Mouse (Mus musculus): ENCODE measurements at regions not wholly inside any gene's neighbourhood (a gene's known extent, or its start where the extent isn't known, plus 50 kb on each side); places are given as distances from the start of the nearest gene placed in this dataset.

DNA sequence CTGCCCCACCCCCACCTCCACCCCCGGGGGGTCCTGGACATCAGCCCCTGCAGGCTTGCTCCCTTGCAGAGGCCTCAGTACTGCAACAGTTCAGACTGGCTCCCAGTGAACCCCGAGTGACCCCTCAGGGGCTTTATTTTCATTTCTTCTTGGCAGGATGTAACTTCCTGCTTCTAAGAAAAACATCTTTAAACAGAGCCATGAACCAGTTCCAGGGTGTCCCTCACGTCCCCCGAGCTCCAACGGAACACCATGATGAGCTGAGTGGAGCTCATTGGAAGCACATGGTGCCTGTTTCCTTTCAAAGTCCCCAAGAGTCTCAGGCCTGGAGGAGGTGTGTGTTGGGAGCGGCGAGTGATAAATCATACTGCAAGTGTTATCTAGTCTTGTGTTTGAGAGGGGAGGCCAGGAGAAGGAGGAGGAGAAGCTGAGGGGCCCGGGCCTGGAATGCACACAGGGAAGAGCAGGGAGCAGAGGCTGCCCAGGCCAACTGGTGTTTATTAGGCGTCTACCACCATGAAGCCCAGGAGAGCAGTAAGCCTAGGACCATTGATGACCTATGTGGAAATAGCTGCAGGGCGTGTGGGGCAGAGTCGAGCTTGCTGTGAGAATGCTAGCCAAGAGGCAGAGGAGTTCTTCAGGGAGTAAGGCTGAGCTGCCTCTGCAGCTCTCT, 114.7 kb upstream of the Gdf10 start:
- H3K9ac ChIP-seq (ENCODE audit: low read length) = no peak overlapping the region
- no peak for ATAC-seq (replicated peaks; ENCODE audit: low FRiP score)
- no peaks in the 10 kb centered on the region for H3K36me3 ChIP-seq (ENCODE audit: control insufficient read depth, insufficient read depth, low read length)
- no peak overlapping the region for H3K4me2 ChIP-seq (ENCODE audit: low read depth, low read length, severe bottlenecking)
- H3K27me3 ChIP-seq (ENCODE audit: control insufficient read depth, insufficient read depth, low read length) = no peaks in the 10 kb centered on the region
- no peak overlapping the region for H3K4me3 ChIP-seq (ENCODE audit: low read depth, low read length)
- H3K4me1 ChIP-seq (replicated peaks; ENCODE audit: control insufficient read depth, insufficient read depth, low read length) = no peaks in the 10 kb centered on the region
- DNase-seq (ENCODE audit: low spot score) = peak; percentile 50
- no peaks in the 10 kb centered on the region for H3K9me3 ChIP-seq (ENCODE audit: control insufficient read depth, low read length)
- 72% methylated on average over 11 of the region's 11 CpGs for WGBS
- no peak overlapping the region for H3K27ac ChIP-seq (ENCODE audit: low read depth, low read length)

DNA sequence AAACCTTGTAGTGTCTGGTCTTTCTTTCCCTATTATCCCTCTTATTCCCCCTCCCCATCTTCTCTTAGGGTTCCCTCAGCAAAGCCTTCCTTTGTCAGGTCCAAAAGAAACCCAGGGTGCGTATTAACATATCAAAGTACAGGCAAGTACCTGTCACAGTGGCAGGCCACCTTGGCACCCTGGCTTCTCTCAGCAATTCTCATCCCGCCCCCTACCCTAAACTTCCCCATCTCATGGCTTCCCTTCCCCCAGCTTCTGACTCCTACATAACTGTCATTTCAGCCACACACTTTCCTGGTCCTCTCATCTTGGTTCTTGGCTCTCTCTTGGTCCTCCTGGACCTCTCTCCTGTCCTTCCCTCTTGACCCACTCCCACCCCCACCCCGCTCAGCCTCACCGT, 112.8 kb upstream of the Gdf10 start:
- Histone ChIP-seq H3K27me3 (ENCODE audit: control insufficient read depth, insufficient read depth, low read length) (no peaks in the 10 kb centered on the region), H3K27ac (ENCODE audit: low read depth, low read length) (no peak overlapping the region), H3K36me3 (ENCODE audit: control insufficient read depth, insufficient read depth, low read length) (no peaks in the 10 kb centered on the region), H3K9ac (ENCODE audit: low read length) (no peak overlapping the region), H3K9me3 (ENCODE audit: control insufficient read depth, low read length) (no peaks in the 10 kb centered on the region), H3K4me1 (replicated peaks; ENCODE audit: control insufficient read depth, insufficient read depth, low read length) (no peaks in the 10 kb centered on the region), H3K4me2 (ENCODE audit: low read depth, low read length, severe bottlenecking) (no peak overlapping the region), H3K4me3 (ENCODE audit: low read depth, low read length) (no peak overlapping the region)
- DNase-seq (ENCODE audit: low spot score) (no peak), ATAC-seq (replicated peaks; ENCODE audit: low FRiP score) (no peak)
- WGBS = 76% methylated on average over 4 of the region's 4 CpGs

DNA sequence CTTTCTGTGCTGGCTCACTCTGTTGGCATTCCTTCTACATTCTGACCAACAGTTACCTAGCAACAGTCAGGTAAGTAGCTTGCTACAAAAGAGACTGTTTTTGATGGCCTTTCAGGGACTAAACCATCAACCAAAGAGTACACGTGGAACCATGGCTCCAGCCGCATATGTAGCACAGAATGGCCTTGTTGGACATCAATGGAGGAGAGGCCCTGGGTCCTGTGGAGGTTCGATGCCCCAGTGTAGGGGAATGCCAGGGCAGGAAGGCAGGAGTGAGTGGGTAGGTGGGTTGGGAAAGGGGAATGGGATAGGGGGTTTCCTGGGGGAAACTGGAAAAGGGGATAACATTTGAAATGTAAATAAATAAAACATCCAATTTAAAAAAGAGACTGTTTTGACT, 112.1 kb upstream of the Gdf10 start:
- Histone ChIP-seq H3K9ac (ENCODE audit: low read length) (no peak overlapping the region), H3K36me3 (ENCODE audit: control insufficient read depth, insufficient read depth, low read length) (no peaks in the 10 kb centered on the region), H3K27ac (ENCODE audit: low read depth, low read length) (no peak overlapping the region), H3K4me3 (ENCODE audit: low read depth, low read length) (no peak overlapping the region), H3K9me3 (ENCODE audit: control insufficient read depth, low read length) (no peaks in the 10 kb centered on the region), H3K27me3 (ENCODE audit: control insufficient read depth, insufficient read depth, low read length) (no peaks in the 10 kb centered on the region), H3K4me1 (replicated peaks; ENCODE audit: control insufficient read depth, insufficient read depth, low read length) (no peaks in the 10 kb centered on the region), H3K4me2 (ENCODE audit: low read depth, low read length, severe bottlenecking) (no peak overlapping the region)
- 66% methylated on average over 3 of the region's 3 CpGs for WGBS
- ATAC-seq (replicated peaks; ENCODE audit: low FRiP score) = no peak
- DNase-seq (ENCODE audit: low spot score) = no peak

DNA sequence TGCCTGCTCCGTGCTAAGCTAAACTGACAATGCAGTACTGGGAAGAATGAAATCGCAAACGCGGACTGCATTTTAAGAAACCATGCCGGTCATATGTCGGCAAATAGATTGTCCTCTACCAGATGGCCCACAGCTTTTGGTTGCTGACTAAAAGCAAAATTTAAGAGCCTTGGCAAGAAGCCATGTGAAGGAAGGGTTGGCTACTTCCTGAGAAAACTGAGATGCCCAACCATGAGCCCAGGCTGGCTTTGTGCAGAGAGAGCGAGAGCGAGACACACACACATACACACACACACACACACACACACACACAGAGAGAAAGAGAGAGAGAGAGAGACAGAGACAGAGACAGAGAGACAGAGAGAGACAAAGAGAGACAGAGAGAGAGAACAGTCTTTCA, 111.1 kb upstream of the Gdf10 start:
- Histone ChIP-seq H3K4me3 (ENCODE audit: low read depth, low read length) (no peak overlapping the region), H3K4me2 (ENCODE audit: low read depth, low read length, severe bottlenecking) (no peak overlapping the region), H3K9me3 (ENCODE audit: control insufficient read depth, low read length) (no peaks in the 10 kb centered on the region), H3K4me1 (replicated peaks; ENCODE audit: control insufficient read depth, insufficient read depth, low read length) (no peaks in the 10 kb centered on the region), H3K9ac (ENCODE audit: low read length) (no peak overlapping the region), H3K27ac (ENCODE audit: low read depth, low read length) (no peak overlapping the region), H3K27me3 (ENCODE audit: control insufficient read depth, insufficient read depth, low read length) (no peaks in the 10 kb centered on the region), H3K36me3 (ENCODE audit: control insufficient read depth, insufficient read depth, low read length) (no peaks in the 10 kb centered on the region)
- DNase-seq (ENCODE audit: low spot score) (no peak), ATAC-seq (replicated peaks; ENCODE audit: low FRiP score) (no peak)
- WGBS = 92% methylated on average over 8 of the region's 8 CpGs

DNA sequence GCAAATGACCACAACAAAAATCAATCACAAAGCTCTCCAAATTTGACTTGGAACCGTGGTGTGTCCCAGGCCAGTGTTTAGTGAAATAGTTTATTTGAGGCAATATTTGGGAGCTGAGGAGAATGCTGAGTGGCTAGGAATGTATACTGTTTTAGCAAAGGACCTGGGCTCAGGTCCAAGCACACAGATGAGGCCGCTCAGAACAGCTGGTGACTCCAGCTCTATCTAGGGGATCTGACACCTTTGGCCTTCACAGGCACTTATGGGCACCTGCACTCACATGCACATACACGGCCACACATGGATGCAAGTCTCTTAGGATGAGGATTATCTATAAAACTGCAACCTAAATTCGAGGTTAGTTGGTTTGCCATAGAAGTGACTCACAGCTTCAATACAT, 110.6 kb upstream of the Gdf10 start:
- ATAC-seq (replicated peaks; ENCODE audit: low FRiP score) (no peak), DNase-seq (ENCODE audit: low spot score) (no peak)
- no peaks in the 10 kb centered on the region for H3K9me3 ChIP-seq (ENCODE audit: control insufficient read depth, low read length)
- H3K9ac ChIP-seq (ENCODE audit: low read length) = no peak overlapping the region
- no peaks in the 10 kb centered on the region for H3K27me3 ChIP-seq (ENCODE audit: control insufficient read depth, insufficient read depth, low read length)
- WGBS = 79% methylated on average over 4 of the region's 4 CpGs
- no peak overlapping the region for H3K27ac ChIP-seq (ENCODE audit: low read depth, low read length)
- no peak overlapping the region for H3K4me2 ChIP-seq (ENCODE audit: low read depth, low read length, severe bottlenecking)
- H3K4me3 ChIP-seq (ENCODE audit: low read depth, low read length) = no peak overlapping the region
- H3K4me1 ChIP-seq (replicated peaks; ENCODE audit: control insufficient read depth, insufficient read depth, low read length) = no peaks in the 10 kb centered on the region
- no peaks in the 10 kb centered on the region for H3K36me3 ChIP-seq (ENCODE audit: control insufficient read depth, insufficient read depth, low read length)

DNA sequence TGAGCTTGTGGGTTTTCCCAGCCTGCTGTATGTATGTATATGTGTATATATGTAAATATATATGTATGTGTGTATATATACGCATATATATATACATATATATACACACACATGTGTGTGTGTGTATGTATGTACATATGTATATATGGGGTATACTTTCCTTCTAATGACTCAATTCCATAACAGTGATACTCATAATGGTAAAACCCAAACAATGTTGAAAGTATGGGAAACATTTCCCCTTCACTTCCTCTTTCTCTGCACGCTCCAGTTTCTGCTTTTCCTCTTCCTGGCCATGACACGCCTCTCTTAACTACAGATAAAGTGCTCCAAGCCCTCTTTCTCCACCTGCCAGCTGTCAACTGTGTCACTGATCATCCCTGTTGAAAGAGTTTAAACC, 110.1 kb upstream of the Gdf10 start:
- Histone ChIP-seq H3K4me3 (ENCODE audit: low read depth, low read length) (no peak overlapping the region), H3K27me3 (ENCODE audit: control insufficient read depth, insufficient read depth, low read length) (no peaks in the 10 kb centered on the region), H3K9me3 (ENCODE audit: control insufficient read depth, low read length) (no peaks in the 10 kb centered on the region), H3K4me1 (replicated peaks; ENCODE audit: control insufficient read depth, insufficient read depth, low read length) (no peaks in the 10 kb centered on the region), H3K9ac (ENCODE audit: low read length) (no peak overlapping the region), H3K36me3 (ENCODE audit: control insufficient read depth, insufficient read depth, low read length) (no peaks in the 10 kb centered on the region), H3K27ac (ENCODE audit: low read depth, low read length) (no peak overlapping the region), H3K4me2 (ENCODE audit: low read depth, low read length, severe bottlenecking) (no peak overlapping the region)
- WGBS = 91% methylated on average over 3 of the region's 3 CpGs
- DNase-seq (ENCODE audit: low spot score) (no peak), ATAC-seq (replicated peaks; ENCODE audit: low FRiP score) (no peak)

DNA sequence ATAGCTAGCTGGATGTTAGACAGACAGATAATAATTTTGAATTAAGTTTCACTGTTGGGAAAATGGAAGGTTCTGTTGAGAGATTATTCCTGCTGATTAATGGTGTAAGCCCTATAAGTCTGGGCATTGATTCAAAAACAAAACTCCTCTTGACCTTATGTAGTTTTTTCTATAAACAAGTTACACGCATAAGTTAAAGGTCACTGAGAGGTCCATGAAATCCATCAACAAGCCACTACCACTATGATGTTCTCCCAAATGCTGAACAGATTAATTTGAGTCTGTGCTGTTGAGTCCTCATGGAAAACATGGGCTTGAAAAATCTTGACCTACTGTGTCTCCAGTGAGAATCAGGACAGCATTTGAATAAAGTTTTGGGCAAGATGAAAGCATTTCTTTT, 109.3 kb upstream of the Gdf10 start:
- H3K9ac ChIP-seq (ENCODE audit: low read length) = no peak overlapping the region
- no peak overlapping the region for H3K27ac ChIP-seq (ENCODE audit: low read depth, low read length)
- no peak for ATAC-seq (replicated peaks; ENCODE audit: low FRiP score)
- no peaks in the 10 kb centered on the region for H3K9me3 ChIP-seq (ENCODE audit: control insufficient read depth, low read length)
- no peak overlapping the region for H3K4me2 ChIP-seq (ENCODE audit: low read depth, low read length, severe bottlenecking)
- no peaks in the 10 kb centered on the region for H3K4me1 ChIP-seq (replicated peaks; ENCODE audit: control insufficient read depth, insufficient read depth, low read length)
- WGBS = 90% methylated on average over 1 of the region's 1 CpGs
- no peak for DNase-seq (ENCODE audit: low spot score)
- H3K27me3 ChIP-seq (ENCODE audit: control insufficient read depth, insufficient read depth, low read length) = no peaks in the 10 kb centered on the region
- H3K36me3 ChIP-seq (ENCODE audit: control insufficient read depth, insufficient read depth, low read length) = no peaks in the 10 kb centered on the region
- no peak overlapping the region for H3K4me3 ChIP-seq (ENCODE audit: low read depth, low read length)

DNA sequence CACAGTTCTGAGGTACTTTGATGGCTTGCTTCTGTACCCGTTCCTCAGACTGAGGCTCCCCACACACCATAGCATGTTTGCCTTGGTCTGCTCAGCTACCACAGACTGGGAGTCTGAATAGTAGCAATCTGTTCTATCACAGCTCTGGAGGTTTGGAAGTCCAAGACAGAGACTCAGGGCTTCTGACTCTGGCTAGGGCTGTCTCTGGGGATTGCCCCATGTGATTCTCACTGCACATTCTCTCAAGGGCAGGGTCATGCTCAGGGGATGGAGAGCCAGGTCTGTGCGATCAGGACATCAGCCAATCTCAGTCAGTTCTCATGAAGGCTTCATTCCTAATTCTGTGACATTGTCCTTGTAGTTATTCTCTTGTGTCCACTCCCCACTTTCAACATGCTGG, 108.8 kb upstream of the Gdf10 start:
- Histone ChIP-seq H3K4me3 (ENCODE audit: low read depth, low read length) (no peak overlapping the region), H3K4me2 (ENCODE audit: low read depth, low read length, severe bottlenecking) (no peak overlapping the region), H3K27me3 (ENCODE audit: control insufficient read depth, insufficient read depth, low read length) (no peaks in the 10 kb centered on the region), H3K4me1 (replicated peaks; ENCODE audit: control insufficient read depth, insufficient read depth, low read length) (no peaks in the 10 kb centered on the region), H3K27ac (ENCODE audit: low read depth, low read length) (no peak overlapping the region), H3K9ac (ENCODE audit: low read length) (no peak overlapping the region), H3K36me3 (ENCODE audit: control insufficient read depth, insufficient read depth, low read length) (no peaks in the 10 kb centered on the region), H3K9me3 (ENCODE audit: control insufficient read depth, low read length) (no peaks in the 10 kb centered on the region)
- ATAC-seq (replicated peaks; ENCODE audit: low FRiP score) = no peak
- WGBS = 87% methylated on average over 2 of the region's 2 CpGs
- DNase-seq (ENCODE audit: low spot score) = no peak

DNA sequence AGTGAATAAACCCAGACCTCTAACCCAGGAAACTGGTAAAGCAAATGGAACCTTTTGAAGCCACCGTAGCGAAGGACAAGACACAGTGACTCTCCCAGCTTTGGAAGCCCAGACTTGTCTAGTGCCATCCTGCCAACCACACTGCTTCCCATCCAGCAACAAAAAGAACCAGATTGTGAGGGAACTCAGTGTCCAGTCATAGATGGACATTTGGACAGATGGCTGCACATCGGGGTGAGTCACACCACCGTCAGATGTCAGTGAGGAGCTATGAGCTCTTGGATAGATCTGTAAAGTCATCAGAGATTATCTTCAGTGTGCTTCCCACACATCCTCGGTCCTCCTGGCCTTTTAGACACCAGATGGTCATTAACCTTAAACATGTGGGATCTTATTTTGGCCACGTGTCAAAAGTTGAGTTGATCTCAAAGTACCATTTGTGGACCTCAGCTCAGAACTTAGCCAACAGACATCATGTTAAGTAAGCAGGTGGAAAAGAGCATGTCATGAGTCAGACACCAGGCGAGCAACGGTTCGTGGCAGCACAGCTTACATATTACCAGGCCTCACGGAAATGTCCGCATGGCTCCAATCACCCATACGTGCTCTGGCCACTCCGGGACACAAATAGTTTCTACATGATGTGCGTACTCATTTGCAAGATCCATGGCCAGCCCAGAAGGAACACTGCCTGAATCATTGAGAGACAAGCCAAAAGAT, 102.7 kb upstream of the Gdf10 start:
- 90% methylated on average over 14 of the region's 14 CpGs for WGBS
- H3K9me3 ChIP-seq (ENCODE audit: control insufficient read depth, low read length) = no peaks in the 10 kb centered on the region
- no peak for ATAC-seq (replicated peaks; ENCODE audit: low FRiP score)

More for the DNA sequence above, 102.7 kb upstream of the Gdf10 start:
- H3K27ac ChIP-seq (ENCODE audit: low read depth, low read length) = no peak overlapping the region
- no peak overlapping the region for H3K4me3 ChIP-seq (ENCODE audit: low read depth, low read length)
- DNase-seq (ENCODE audit: low spot score) = no peak
- no peaks in the 10 kb centered on the region for H3K36me3 ChIP-seq (ENCODE audit: control insufficient read depth, insufficient read depth, low read length)
- H3K9ac ChIP-seq (ENCODE audit: low read length) = no peak overlapping the region
- no peaks in the 10 kb centered on the region for H3K27me3 ChIP-seq (ENCODE audit: control insufficient read depth, insufficient read depth, low read length)
- H3K4me2 ChIP-seq (ENCODE audit: low read depth, low read length, severe bottlenecking) = no peak overlapping the region
- H3K4me1 ChIP-seq (replicated peaks; ENCODE audit: control insufficient read depth, insufficient read depth, low read length) = no peaks in the 10 kb centered on the region
